Mouse (Mus musculus): ENCODE measurements around the gene Srcin1.

The Srcin1 gene

GRCm38 (mm10) chr11:97557885-97558284, 18.1 kb downstream of the Srcin1 start:
- in situ Hi-C loops (cut with MboI, MseI), result loop anchor here (5.0 to 25.0 kb wide), 3 partner anchors 71 to 754 kb away; no protein-coding TSS in a partner anchor

GRCm38 (mm10) chr11:97556569-97557408, 19.2 kb downstream of the Srcin1 start:
- in situ Hi-C loops (cut with MboI, MseI), result loop anchor here (5.0 to 25.0 kb wide), 3 partner anchors 69 to 756 kb away; no protein-coding TSS in a partner anchor

GRCm38 (mm10) chr11:97555144-97555543, 20.8 kb downstream of the Srcin1 start:
- in situ Hi-C loops (cut with MboI, MseI), result loop anchor here (5.0 to 25.0 kb wide), 3 partner anchors 68 to 757 kb away; no protein-coding TSS in a partner anchor

GRCm38 (mm10) chr11:97552151-97552550, 23.8 kb downstream of the Srcin1 start:
- in situ Hi-C loops (cut with MboI, MseI), result loop anchor here in 1 of 2 experiments (25.0 kb wide), 1 partner anchor 760 kb away; no protein-coding TSS in a partner anchor

GRCm38 (mm10) chr11:97548757-97549156, 27.2 kb downstream of the Srcin1 start:
- in situ Hi-C loops (cut with MboI, MseI), result no loop called here

- in situ Hi-C loops (cut with MboI, MseI), result no loop called here
These were observed 27.9 kb downstream of the Srcin1 start for GRCm38 (mm10) chr11:97547957-97548706.

GRCm38 (mm10) chr11:97546804-97547411, 29.1 kb downstream of the Srcin1 start:
- in situ Hi-C loops (cut with MboI, MseI), result no loop called here

- in situ Hi-C loops (cut with MboI, MseI), result no loop called here
These were observed 30.0 kb downstream of the Srcin1 start for GRCm38 (mm10) chr11:97545808-97546560.

GRCm38 (mm10) chr11:97543883-97544282, 32.1 kb downstream of the Srcin1 start:
- in situ Hi-C loops (cut with MboI, MseI), result no loop called here

- in situ Hi-C loops (cut with MboI, MseI), result no loop called here
These were observed 32.7 kb downstream of the Srcin1 start for GRCm38 (mm10) chr11:97543181-97543733.

- in situ Hi-C loops (cut with MboI, MseI), result no loop called here
These were observed 33.5 kb downstream of the Srcin1 start for GRCm38 (mm10) chr11:97542171-97543150.

GRCm38 (mm10) chr11:97540604-97541003, 35.4 kb downstream of the Srcin1 start:
- in situ Hi-C loops (cut with MboI, MseI), result no loop called here

- in situ Hi-C loops (cut with MboI, MseI), result no loop called here
These were observed 35.9 kb downstream of the Srcin1 start for GRCm38 (mm10) chr11:97540136-97540535.

- in situ Hi-C loops (cut with MboI, MseI), result no loop called here
These were observed 36.4 kb downstream of the Srcin1 start for GRCm38 (mm10) chr11:97539622-97540021.

GRCm38 (mm10) chr11:97537580-97538089, 38.4 kb downstream of the Srcin1 start:
- in situ Hi-C loops (cut with MboI, MseI), result no loop called here

- in situ Hi-C loops (cut with MboI, MseI), result no loop called here
These were observed 39.0 kb downstream of the Srcin1 start for GRCm38 (mm10) chr11:97536835-97537579.

- in situ Hi-C loops (cut with MboI, MseI), result no loop called here
These were observed 39.8 kb downstream of the Srcin1 start for GRCm38 (mm10) chr11:97536083-97536747.

- in situ Hi-C loops (cut with MboI, MseI), result no loop called here
These were observed 40.3 kb downstream of the Srcin1 start for GRCm38 (mm10) chr11:97535660-97536059.

Data from T-helper 17 cell (primary cell).